Mouse (Mus musculus): ENCODE data around the gene Ddx19b.
"Not testable (repeated sequence)": the region's sequence is repeated elsewhere in the genome, so short reads cannot be mapped to it uniquely, and the experiment has no call there.

Ddx19b gene

GRCm38 (mm10) chr8:111033482-111034215 is 2.1 kb upstream of the Ddx19b start:
- DNase-seq = peak; percentile 99 to 100

- no peak for DNase-seq
Measured at GRCm38 (mm10) chr8:111032916-111033315, 1.4 kb upstream of the Ddx19b start, which contains the start of gene Aars. TSS of gene Aars (plus strand) at chr8:111033144.

DNA sequence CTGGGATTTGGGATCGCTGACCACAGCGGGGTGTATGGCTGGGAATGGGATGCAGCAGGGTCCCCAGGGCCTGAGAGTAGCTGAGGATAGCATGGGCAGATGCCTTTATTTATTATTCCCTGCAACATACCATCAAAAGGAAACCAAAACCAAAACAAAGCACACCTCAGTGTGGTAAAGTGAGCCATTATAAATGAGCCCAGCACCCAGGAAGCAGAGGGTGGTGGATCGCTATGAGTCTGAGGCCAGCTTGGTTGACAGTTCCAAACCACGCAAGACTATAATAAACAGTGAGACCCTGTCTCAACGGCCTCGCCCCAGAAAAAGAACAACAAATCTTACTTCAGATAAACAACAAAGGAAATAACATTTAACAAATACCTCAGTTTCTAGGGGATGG is 1.5 kb downstream of the Ddx19b start:
- DNase-seq = no peak

DNA sequence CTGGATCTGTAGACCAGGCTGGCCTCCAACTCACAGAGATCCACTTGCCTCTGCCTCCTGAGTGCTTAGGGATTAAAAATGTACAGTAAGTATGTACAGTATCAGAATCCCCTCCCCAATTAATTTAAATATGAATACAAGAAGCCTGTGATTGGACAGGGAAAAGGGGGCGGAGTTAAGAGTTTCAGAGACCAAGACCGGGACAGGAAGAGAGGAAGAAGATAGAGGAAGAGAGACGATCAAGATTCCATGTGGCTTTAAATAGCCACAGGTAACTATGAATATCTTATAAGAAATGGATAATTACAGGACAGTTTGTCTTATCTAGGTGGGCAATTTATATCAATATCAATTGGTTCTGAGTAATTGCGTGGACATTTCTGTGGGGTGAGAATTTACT is 2.0 kb downstream of the Ddx19b start:
- DNase-seq = no peak

- DNase-seq = peak; percentile 91 to 93
Measured at GRCm38 (mm10) chr8:111027391-111027937, 4.1 kb downstream of the Ddx19b start.

- DNase-seq = not testable (repeated sequence)
Measured at GRCm38 (mm10) chr8:111026609-111027008, 4.9 kb downstream of the Ddx19b start.

- not testable (repeated sequence) for DNase-seq
Measured at GRCm38 (mm10) chr8:111010230-111010991, 21.1 kb downstream of the Ddx19b start.

GRCm38 (mm10) chr8:110997547-110998531 is 33.7 kb downstream of the Ddx19b start, which contains the start of gene Ddx19a:
TSS of gene Ddx19a (minus strand) at chr8:110997800.
- peak; percentile 88 to 91 for DNase-seq

GRCm38 (mm10) chr8:110996641-110997430 is 34.7 kb downstream of the Ddx19b start:
- DNase-seq = no peak

DNA sequence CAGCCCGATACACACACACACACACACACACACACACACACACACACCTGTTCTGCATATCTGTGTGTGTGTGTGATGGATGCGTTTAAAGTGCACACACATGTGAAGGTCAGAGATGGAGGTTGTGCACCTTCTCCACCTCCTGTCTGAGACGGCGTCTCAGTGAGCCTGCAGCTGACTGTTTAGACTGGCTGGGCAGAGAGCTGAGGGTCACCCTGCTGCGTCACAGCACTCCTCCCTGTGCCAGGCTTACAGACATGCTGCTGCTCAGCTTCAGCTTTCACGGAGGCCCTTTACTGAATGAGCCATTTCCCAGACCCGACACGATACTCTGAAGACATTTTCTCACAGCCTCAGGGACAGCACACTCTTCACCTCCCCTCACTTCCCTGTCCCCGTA is 41.5 kb downstream of the Ddx19b start:
- no peak for DNase-seq

GRCm38 (mm10) chr8:110987805-110988744 is 43.5 kb downstream of the Ddx19b start:
- DNase-seq = no peak

- DNase-seq = no peak
Measured at GRCm38 (mm10) chr8:110981304-110981703, 50.2 kb downstream of the Ddx19b start.

- DNase-seq = not testable (repeated sequence)
Measured at GRCm38 (mm10) chr8:110977987-110978386, 53.6 kb downstream of the Ddx19b start.

DNA sequence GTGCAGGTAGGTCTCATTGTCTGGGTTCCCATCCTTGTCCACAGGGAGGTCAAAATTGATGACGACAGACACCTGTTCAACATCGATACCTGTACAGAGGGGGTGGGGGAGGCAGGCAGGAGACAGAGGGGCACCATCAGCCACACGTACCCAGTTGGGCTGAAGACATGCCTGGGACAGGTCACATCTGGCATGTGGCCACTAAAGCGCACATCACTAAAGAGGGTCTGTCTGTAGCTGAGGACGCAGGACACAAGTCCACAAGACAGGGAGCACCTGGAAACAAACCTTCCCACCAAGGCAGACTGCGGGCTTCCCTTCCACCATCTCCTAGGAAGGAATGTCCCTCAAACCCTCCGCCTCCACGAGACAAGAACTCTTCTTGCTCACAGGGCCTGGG is 55.0 kb downstream of the Ddx19b start:
- DNase-seq = not testable (repeated sequence)

DNA sequence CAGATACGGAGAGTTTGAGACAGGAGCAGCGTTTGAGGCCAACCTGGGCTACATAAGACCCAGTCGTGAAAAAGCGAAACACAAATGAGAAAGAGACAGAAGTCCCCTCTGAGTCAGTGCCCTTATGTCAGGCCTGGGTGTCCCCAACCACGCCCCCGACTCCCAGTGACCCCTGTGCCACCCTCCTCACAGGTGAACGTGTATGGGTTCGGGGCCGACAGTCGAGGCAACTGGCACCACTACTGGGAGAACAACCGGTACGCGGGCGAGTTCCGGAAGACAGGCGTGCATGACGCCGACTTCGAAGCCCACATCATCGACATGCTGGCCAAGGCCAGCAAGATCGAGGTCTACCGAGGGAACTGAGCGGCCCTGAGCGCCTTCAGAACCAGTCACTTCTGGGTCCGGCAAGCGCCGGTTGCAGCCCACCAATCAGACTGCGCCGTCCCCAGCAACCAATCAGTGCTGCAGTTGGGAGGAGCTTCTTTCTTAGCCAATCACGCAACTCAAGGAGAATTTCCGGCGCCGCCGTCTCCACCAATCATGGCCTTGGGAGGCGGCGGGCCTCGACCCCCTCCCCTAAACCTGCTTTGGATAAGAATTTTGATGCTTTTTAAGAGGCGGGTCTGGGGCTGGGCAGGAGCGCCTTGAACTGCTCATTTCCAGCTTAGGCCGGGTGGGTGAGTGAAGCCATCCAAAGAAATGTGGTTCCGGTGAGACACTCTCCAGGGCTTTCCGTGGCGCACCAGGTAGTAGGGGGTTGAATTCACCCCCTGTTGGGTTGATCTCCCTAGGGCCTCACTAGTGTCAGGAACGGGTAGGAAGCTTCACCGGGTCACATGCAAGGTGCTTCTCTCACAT is 61.4 kb downstream of the Ddx19b start:
- peak; percentile 91 to 92 for DNase-seq

DNA sequence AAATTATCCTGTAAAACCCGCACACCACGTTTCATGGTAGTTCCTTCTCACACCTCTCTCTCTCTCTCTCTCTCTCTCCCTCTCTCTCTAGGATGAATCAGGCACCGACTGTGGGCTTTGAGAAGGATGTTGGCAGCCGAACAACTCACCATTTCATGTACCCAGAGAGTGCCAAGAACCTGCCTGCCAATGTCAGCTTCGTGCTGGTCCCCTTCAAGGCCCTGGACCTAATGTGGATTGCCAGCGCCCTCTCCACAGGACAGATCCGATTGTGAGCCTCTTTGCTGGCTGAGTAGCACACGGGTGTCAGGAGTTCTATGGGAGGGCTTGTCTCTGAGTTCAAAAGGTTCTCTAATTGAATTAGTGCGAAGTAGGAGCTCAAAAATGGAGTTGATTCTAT is 64.2 kb downstream of the Ddx19b start:
- no peak for DNase-seq

- DNase-seq = peak; percentile 52 to 71
Measured at GRCm38 (mm10) chr8:110966586-110966985, 65.0 kb downstream of the Ddx19b start.

- peak; percentile 83 to 90 for DNase-seq
Measured at GRCm38 (mm10) chr8:110965594-110965993, 66.0 kb downstream of the Ddx19b start.

DNA sequence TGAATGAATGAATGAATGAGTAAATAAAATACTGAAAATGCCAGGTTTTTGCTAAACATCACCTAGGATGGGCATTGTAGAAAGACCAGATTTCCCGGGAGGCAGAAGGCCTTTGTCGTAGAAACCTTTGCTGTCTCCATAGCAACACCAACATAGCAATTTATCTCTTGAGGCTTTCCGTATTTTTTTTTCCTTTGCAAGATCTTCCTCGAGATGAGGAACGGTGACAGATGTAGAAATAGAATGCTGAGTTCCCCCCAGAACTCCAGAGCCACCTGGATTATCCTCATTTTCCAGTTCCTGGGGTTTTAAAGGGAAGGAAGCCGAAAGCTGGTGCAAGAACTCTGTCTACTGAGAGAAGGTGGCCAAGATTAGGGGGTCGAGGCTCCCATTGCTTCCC is 66.9 kb downstream of the Ddx19b start:
- DNase-seq = no peak
